Mouse (Mus musculus): ENCODE measurements around the gene Prelid3b.
A peak's percentile ranks its signal among the peaks of the same experiment; 100 is the strongest.

- TF ChIP-seq CTCF (IDR thresholded peaks at IDR 0.05) = no peak
- TF ChIP-seq EP300 (IDR thresholded peaks at IDR 0.05) = peak; percentile 21; the same call in 1 of the 2 replicates
Measured at GRCm38 (mm10) chr2:174443046-174443445, 29.8 kb downstream of the Prelid3b start.

Data from lung, postnatal 0 days (tissue).